Mouse (Mus musculus): Measurements from ENCODE around the gene Lamb1. TPM values are rescaled to one million over a fixed set of nuclear protein-coding genes. Genes with fewer than 3 reads are reported as not detected.

Lamb1 gene
- polyA plus RNA-seq, 1 experiment from 2014 or later = 92.1 TPM

- Histone ChIP-seq H3K9ac (ENCODE audit: low read length) (no peak overlapping the region), H3K4me1 (ENCODE audit: control insufficient read depth, insufficient read depth, low read length) (peaks cover 20% of the 10 kb centered on the region), H3K27me3 (ENCODE audit: control insufficient read depth, insufficient read depth, low read length) (no peaks in the 10 kb centered on the region), H3K36me3 (ENCODE audit: control insufficient read depth, insufficient read depth) (no peaks in the 10 kb centered on the region), H3K4me3 (ENCODE audit: low read length) (no peak overlapping the region), H3K4me2 (ENCODE audit: low read depth, low read length) (no peak overlapping the region), H3K9me3 (replicated peaks; ENCODE audit: control insufficient read depth, low read length) (no peaks in the 10 kb centered on the region), H3K27ac (ENCODE audit: low read length) (no peak overlapping the region)
- no peak for ATAC-seq (replicated peaks; ENCODE audit: extremely low read depth, insufficient read depth, low FRiP score)
- WGBS = 82% methylated on average over 1 of the region's 1 CpGs
These were observed 32.4 kb upstream of the Lamb1 start for GRCm38 (mm10) chr12:31232635-31233034.

- Histone ChIP-seq H3K4me2 (ENCODE audit: low read depth, low read length) (no peak overlapping the region), H3K9ac (ENCODE audit: low read length) (no peak overlapping the region), H3K27ac (ENCODE audit: low read length) (no peak overlapping the region), H3K9me3 (replicated peaks; ENCODE audit: control insufficient read depth, low read length) (no peaks in the 10 kb centered on the region), H3K4me1 (ENCODE audit: control insufficient read depth, insufficient read depth, low read length) (peaks cover 16% of the 10 kb centered on the region), H3K4me3 (ENCODE audit: low read length) (no peak overlapping the region), H3K36me3 (ENCODE audit: control insufficient read depth, insufficient read depth) (no peaks in the 10 kb centered on the region), H3K27me3 (ENCODE audit: control insufficient read depth, insufficient read depth, low read length) (no peaks in the 10 kb centered on the region)
- WGBS = 87% methylated on average over 6 of the region's 6 CpGs
- ATAC-seq (replicated peaks; ENCODE audit: extremely low read depth, insufficient read depth, low FRiP score) = no peak
These were observed 30.0 kb upstream of the Lamb1 start for GRCm38 (mm10) chr12:31235018-31235417.

DNA sequence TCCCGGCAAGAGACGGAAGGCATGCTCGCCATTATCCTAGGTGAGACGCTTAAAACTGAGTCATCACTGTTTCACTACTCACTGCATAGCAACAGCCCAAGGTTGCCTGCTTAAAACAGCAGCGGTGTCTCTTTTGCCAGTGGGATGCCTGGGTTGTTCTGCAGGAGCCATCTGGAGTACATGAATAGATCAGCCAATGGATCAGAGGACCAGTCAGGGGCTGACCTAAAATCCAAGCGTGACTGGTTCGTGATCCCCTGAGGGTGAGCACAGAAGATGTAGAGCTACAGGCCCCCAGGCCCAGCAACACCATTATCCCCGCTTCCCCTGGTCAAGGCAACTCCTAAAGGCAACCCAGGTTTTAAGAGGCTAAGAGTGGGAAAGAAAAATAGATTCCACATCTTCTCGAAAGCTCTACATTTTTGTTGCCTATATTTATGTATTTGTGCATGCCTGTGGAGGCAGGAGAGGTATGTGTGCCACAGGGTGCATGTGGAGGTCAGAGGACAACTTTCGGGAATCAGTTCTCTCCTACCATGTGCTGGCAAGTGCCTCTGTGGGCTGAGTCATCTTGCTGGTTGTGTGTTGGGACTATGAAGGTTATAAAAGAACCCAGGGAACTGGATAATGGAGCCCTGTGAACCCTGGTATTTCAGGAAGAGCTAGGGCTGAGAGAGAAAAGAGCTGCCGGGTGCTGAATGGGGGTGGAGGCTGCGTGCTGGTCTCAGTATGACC, 28.0 kb upstream of the Lamb1 start:
- Histone ChIP-seq H3K4me3 (ENCODE audit: low read length) (no peak overlapping the region), H3K4me1 (ENCODE audit: control insufficient read depth, insufficient read depth, low read length) (peaks cover 11% of the 10 kb centered on the region), H3K27ac (ENCODE audit: low read length) (no peak overlapping the region), H3K36me3 (ENCODE audit: control insufficient read depth, insufficient read depth) (no peaks in the 10 kb centered on the region), H3K9me3 (replicated peaks; ENCODE audit: control insufficient read depth, low read length) (no peaks in the 10 kb centered on the region), H3K27me3 (ENCODE audit: control insufficient read depth, insufficient read depth, low read length) (no peaks in the 10 kb centered on the region), H3K4me2 (ENCODE audit: low read depth, low read length) (no peak overlapping the region), H3K9ac (ENCODE audit: low read length) (no peak overlapping the region)
- ATAC-seq (replicated peaks; ENCODE audit: extremely low read depth, insufficient read depth, low FRiP score) = no peak
- 69% methylated on average over 12 of the region's 12 CpGs for WGBS

DNA sequence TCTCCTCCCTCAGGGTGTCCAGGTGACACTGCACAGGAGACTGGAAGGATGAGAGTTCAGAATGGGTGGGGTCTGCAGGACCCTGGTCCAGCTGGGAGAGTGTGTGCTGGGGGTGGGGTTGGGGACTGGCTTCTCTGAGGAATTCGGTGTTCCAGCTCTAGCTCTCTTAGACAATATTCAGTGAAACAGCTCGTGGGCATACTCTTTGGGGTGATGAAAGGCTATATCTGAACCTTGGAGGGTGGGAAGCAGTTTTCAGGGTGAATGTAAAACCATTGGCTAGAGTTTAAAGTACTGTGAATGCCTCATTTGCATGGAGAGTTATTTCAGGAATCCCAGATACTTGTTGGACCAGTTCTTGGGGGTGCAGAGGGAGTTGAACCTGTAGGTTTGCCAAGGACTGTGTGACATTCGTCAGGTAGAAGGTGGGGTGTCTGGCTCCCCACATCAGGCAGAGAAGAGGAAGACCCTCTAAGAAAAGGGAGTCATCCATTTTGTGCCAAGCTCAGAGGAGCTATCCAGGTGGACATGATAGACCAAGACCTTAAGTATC, 25.9 kb upstream of the Lamb1 start:
- 61% methylated on average over 3 of the region's 3 CpGs for WGBS
- Histone ChIP-seq H3K36me3 (ENCODE audit: control insufficient read depth, insufficient read depth) (no peaks in the 10 kb centered on the region), H3K27me3 (ENCODE audit: control insufficient read depth, insufficient read depth, low read length) (no peaks in the 10 kb centered on the region), H3K27ac (ENCODE audit: low read length) (no peak overlapping the region), H3K4me3 (ENCODE audit: low read length) (no peak overlapping the region), H3K4me2 (ENCODE audit: low read depth, low read length) (no peak overlapping the region), H3K9me3 (replicated peaks; ENCODE audit: control insufficient read depth, low read length) (no peaks in the 10 kb centered on the region), H3K4me1 (ENCODE audit: control insufficient read depth, insufficient read depth, low read length) (peaks cover 9% of the 10 kb centered on the region), H3K9ac (ENCODE audit: low read length) (no peak overlapping the region)
- ATAC-seq (replicated peaks; ENCODE audit: extremely low read depth, insufficient read depth, low FRiP score) = no peak

GRCm38 (mm10) chr12:31239798-31240197, 25.2 kb upstream of the Lamb1 start:
- H3K27ac ChIP-seq (ENCODE audit: low read length) = no peak overlapping the region
- no peaks in the 10 kb centered on the region for H3K9me3 ChIP-seq (replicated peaks; ENCODE audit: control insufficient read depth, low read length)
- ATAC-seq (replicated peaks; ENCODE audit: extremely low read depth, insufficient read depth, low FRiP score) = no peak
- H3K27me3 ChIP-seq (ENCODE audit: control insufficient read depth, insufficient read depth, low read length) = no peaks in the 10 kb centered on the region
- H3K4me1 ChIP-seq (ENCODE audit: control insufficient read depth, insufficient read depth, low read length) = peaks cover 9% of the 10 kb centered on the region
- H3K36me3 ChIP-seq (ENCODE audit: control insufficient read depth, insufficient read depth) = no peaks in the 10 kb centered on the region
- no peak overlapping the region for H3K4me3 ChIP-seq (ENCODE audit: low read length)
- no peak overlapping the region for H3K9ac ChIP-seq (ENCODE audit: low read length)
- 47% methylated on average over 4 of the region's 4 CpGs for WGBS
- no peak overlapping the region for H3K4me2 ChIP-seq (ENCODE audit: low read depth, low read length)

DNA sequence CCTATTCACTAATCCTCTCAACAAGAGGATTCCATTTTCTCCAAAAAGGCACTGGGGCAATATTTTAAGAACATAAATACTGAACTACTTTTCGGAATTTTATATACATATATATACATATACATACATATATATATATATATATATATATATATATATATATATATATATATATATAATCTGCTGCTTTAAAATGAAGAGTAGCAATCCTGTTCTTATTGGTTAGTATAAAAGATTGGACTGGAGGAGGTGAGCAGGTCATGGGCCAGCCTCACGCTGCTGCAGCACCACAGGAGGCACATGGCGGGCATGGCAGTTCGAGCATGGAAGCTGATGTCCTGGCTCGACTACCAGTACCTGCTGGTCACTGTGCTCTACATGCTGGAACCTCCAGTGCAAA, 24.6 kb upstream of the Lamb1 start, which contains the start of gene Gm6993:
Gene Gm6993 (plus strand): TSS at position 301 of the 400 bp plus-strand sequence.
- H3K27me3 ChIP-seq (ENCODE audit: control insufficient read depth, insufficient read depth, low read length) = no peaks in the 10 kb centered on the region
- no peak for ATAC-seq (replicated peaks; ENCODE audit: extremely low read depth, insufficient read depth, low FRiP score)
- H3K4me3 ChIP-seq (ENCODE audit: low read length) = no peak within 1 kb of the TSS
- H3K9me3 ChIP-seq (replicated peaks; ENCODE audit: control insufficient read depth, low read length) = no peaks in the 10 kb centered on the region
- no peak within 1 kb of the TSS for H3K27ac ChIP-seq (ENCODE audit: low read length)
- H3K9ac ChIP-seq (ENCODE audit: low read length) = no peak within 1 kb of the TSS
- H3K4me2 ChIP-seq (ENCODE audit: low read depth, low read length) = no peak within 1 kb of the TSS
- WGBS = 90% methylated on average over 5 of the region's 5 CpGs
- peaks cover 9% of the 10 kb centered on the region for H3K4me1 ChIP-seq (ENCODE audit: control insufficient read depth, insufficient read depth, low read length)
- H3K36me3 ChIP-seq (ENCODE audit: control insufficient read depth, insufficient read depth) = no peaks in the 10 kb centered on the region

- no peak overlapping the region for H3K4me3 ChIP-seq (ENCODE audit: low read length)
- no peaks in the 10 kb centered on the region for H3K9me3 ChIP-seq (replicated peaks; ENCODE audit: control insufficient read depth, low read length)
- peaks cover 5% of the 10 kb centered on the region for H3K4me1 ChIP-seq (ENCODE audit: control insufficient read depth, insufficient read depth, low read length)
- H3K9ac ChIP-seq (ENCODE audit: low read length) = no peak overlapping the region
- WGBS = 67% methylated on average over 6 of the region's 6 CpGs
- ATAC-seq (replicated peaks; ENCODE audit: extremely low read depth, insufficient read depth, low FRiP score) = no peak
- H3K4me2 ChIP-seq (ENCODE audit: low read depth, low read length) = no peak overlapping the region
- H3K27ac ChIP-seq (ENCODE audit: low read length) = no peak overlapping the region
- no peaks in the 10 kb centered on the region for H3K36me3 ChIP-seq (ENCODE audit: control insufficient read depth, insufficient read depth)
- no peaks in the 10 kb centered on the region for H3K27me3 ChIP-seq (ENCODE audit: control insufficient read depth, insufficient read depth, low read length)
These were observed 23.3 kb upstream of the Lamb1 start for GRCm38 (mm10) chr12:31241595-31242342.

DNA sequence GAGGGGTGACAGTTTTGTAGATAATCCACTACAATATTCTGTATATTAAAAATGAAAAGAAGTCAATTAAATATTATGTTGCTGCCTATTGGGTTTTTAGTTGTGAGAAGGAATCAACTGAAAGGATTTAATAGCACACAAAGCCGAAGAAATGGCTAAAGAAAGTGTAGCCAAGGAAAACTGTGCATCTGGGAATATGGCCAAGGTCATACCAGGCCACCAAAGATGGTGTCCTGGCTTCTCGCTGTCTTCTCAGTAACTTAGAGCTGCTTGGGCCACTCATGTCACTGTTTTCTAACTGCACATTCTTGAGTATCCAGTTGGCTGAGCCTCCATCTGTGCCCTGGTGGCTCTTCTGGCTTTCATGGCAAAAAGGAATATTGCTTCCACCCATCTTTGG, 21.0 kb upstream of the Lamb1 start:
- Histone ChIP-seq H3K9ac (ENCODE audit: low read length) (no peak overlapping the region), H3K9me3 (replicated peaks; ENCODE audit: control insufficient read depth, low read length) (no peaks in the 10 kb centered on the region), H3K36me3 (ENCODE audit: control insufficient read depth, insufficient read depth) (no peaks in the 10 kb centered on the region), H3K4me3 (ENCODE audit: low read length) (no peak overlapping the region), H3K4me1 (ENCODE audit: control insufficient read depth, insufficient read depth, low read length) (peaks cover 5% of the 10 kb centered on the region), H3K27ac (ENCODE audit: low read length) (no peak overlapping the region), H3K4me2 (ENCODE audit: low read depth, low read length) (no peak overlapping the region), H3K27me3 (ENCODE audit: control insufficient read depth, insufficient read depth, low read length) (no peaks in the 10 kb centered on the region)
- 58% methylated on average over 2 of the region's 2 CpGs for WGBS
- no peak for ATAC-seq (replicated peaks; ENCODE audit: extremely low read depth, insufficient read depth, low FRiP score)

DNA sequence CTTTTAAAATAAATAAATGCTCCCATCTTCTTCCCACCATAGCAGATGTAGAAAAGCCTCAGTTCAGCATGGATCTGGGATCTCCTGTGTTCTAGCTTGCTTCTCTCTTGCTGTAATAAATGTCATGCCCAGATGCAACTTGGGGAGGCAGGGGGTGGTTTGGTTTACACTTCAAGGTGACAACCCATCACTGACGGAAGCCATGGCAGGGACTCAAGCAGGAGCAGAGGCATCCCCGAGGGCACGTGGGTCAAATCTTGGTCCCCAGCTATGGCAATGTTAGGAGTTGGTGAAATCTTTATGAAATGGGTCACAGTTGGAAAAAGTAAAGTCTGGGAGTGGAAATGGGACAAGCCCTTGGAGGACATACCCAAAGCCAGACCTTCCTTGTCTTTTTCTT, 20.3 kb upstream of the Lamb1 start:
- Histone ChIP-seq H3K9me3 (replicated peaks; ENCODE audit: control insufficient read depth, low read length) (no peaks in the 10 kb centered on the region), H3K4me2 (ENCODE audit: low read depth, low read length) (no peak overlapping the region), H3K4me1 (ENCODE audit: control insufficient read depth, insufficient read depth, low read length) (peaks cover 2% of the 10 kb centered on the region), H3K36me3 (ENCODE audit: control insufficient read depth, insufficient read depth) (no peaks in the 10 kb centered on the region), H3K4me3 (ENCODE audit: low read length) (no peak overlapping the region), H3K27me3 (ENCODE audit: control insufficient read depth, insufficient read depth, low read length) (no peaks in the 10 kb centered on the region), H3K9ac (ENCODE audit: low read length) (no peak overlapping the region), H3K27ac (ENCODE audit: low read length) (no peak overlapping the region)
- 87% methylated on average over 3 of the region's 3 CpGs for WGBS
- ATAC-seq (replicated peaks; ENCODE audit: extremely low read depth, insufficient read depth, low FRiP score) = no peak
